Mouse (Mus musculus) layer of hippocampus, postnatal 25 days (tissue): ENCODE results near the gene Usp42. TPM values are rescaled to one million over a fixed set of nuclear protein-coding genes. Genes with fewer than 3 reads are reported as not detected.

Source experiments
- DNase-seq, 2 experiments: peaks; one replicate each; pipeline ENCODE4 v3.0.0; 2022; ENCODE audit warnings: mixed read lengths in 2 of 2, low spot score in 1 of 2; ENCODE audit errors: extremely low spot score in 1 of 2
- total RNA-seq, 2 experiments: library from RNA; stranded (reverse); gene quantifications; 2 replicates each; pipeline ENCODE4 v1.2.3; 2021

The Usp42 gene
- total RNA-seq, 2 experiments from 2014 or later = 17.0 to 26.5 TPM

- DNase-seq = peak in 1 of 2 experiments; percentile 44
These were observed 41.2 kb downstream of the Usp42 start for GRCm38 (mm10) chr5:143690926-143691325.

GRCm38 (mm10) chr5:143690392-143690791 is 41.7 kb downstream of the Usp42 start:
- DNase-seq = no peak

DNA sequence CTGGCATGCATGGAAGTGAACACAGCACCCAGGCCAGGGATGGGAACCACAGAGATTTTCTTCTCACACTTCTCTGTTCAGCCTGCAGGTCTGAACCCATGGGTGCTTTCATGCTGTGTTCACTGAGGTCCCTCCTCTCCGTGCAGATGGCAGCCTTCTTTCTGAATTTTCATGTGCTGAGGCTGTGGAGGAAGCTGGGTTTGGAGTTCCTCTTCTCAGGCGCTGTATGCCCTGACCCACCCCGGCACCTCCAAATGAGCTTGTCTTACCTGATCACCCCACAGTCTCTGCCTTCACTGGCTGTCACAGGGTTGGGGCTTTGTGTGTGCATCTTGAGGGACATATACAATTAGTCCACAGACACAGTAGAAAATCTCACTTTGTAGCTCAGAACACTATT is 44.5 kb downstream of the Usp42 start:
- DNase-seq = no peak

GRCm38 (mm10) chr5:143686456-143686855 is 45.6 kb downstream of the Usp42 start:
- no peak for DNase-seq

- no peak for DNase-seq
These were observed 47.1 kb downstream of the Usp42 start for GRCm38 (mm10) chr5:143684911-143685390.

- no peak for DNase-seq
These were observed 48.4 kb downstream of the Usp42 start for GRCm38 (mm10) chr5:143683696-143684095.

GRCm38 (mm10) chr5:143679654-143680053 is 52.4 kb downstream of the Usp42 start:
- no peak for DNase-seq

- no peak for DNase-seq
These were observed 53.3 kb downstream of the Usp42 start for GRCm38 (mm10) chr5:143678634-143679271.

DNA sequence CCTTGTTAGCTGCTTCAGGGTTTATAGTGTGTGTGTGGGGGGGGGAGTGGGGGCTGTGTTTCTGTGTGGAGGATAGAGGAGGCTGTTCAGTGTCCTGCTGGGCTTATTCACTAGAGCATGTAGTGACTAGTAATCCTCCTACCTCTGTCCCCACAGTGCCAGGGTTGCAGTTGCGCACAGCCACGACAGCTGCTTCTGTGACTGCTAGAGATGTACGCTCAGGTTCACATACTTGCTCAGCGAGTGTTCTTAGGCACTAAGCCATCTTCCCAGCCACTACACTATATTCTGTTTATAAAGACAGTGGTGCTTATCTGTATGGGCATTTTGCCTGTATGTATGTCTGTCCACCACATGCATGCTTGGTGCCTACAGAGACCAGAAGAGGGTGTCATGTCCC is 54.7 kb downstream of the Usp42 start:
- DNase-seq = no peak

DNA sequence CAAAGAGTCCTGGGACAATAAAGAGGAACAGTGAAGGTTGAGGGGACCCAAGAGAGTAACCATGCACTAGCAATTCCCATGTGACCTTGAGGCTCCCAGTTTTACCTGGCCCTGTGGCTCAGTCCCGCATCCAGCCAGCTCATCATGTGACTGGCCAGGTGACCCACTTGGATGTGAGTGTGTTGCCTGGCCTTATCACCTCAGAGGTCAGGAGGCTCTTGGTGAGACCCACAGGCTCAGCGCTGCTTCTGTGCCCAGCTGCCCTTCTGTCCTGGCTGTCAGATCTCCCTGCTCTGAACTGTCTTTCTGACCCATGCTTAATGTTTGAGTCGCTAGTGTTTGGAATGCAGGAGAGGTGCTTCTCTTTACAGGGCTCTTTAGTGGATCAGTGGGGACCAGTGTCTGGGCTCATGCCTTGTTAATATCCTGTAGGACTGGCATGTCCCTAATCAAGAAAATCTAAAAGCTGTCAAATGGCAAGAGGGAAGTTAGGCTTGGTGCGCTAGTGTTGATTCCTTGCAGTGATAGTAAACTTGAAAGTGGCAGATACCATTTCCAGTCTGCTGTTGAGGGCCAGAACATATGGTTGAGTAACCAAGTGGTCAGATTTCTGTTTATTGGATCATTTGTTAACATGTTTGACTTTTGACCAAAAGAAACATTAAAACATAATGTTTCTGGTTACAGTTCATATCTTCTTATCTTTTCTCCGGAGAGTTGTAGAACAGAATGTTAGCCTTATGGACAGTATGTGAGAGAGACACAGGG is 55.7 kb downstream of the Usp42 start:
- no peak for DNase-seq

DNA sequence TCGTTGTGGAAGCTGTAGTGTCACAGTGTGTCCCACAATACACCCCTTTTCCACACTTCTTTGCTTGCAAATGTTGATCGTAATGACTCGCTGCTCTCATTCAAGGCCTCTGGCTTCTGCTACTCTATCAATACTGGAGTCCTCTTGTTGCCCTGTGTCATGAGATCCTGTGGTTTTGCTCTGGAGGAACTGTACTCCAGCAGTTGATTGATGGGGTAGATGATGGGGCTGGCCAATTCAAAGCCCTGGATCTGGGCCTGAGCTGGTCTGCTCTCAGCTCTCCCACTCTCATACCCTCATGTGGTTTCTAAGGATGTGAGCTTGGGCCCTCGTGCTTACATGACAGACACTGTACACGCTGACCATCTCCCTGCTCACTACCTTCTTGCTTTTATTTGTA is 57.5 kb downstream of the Usp42 start:
- DNase-seq = no peak

DNA sequence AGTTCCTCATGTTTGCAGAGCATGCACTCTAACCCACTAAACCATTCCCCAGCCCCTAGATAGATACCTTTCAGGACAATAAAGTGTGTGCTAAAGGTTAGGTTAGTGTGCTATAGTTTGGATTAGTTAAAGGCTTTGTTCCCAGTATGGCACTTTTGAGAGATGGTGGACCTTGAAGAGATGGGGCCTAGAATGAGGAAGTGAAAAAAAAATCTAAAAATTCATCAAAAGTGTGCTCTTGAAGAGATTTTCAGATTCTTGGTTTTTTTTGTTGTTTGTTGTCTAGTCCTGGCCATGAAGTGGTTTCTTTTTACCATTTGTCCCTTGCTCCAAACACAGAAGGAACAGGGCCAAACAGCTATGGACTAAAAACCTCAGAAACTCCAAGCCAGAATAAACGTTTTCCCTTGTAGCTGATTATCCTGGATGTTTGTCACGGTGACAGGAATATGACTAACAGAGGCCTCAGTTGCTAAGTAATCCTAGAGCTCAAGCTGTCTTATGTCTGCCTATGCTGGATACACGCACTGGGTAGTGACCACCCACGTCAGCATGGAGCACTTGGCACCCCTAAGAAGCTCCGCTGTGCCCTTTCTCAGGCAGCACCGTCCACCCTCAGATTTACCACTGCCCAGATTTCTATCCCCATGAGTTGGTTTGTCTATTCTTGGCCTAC is 61.2 kb downstream of the Usp42 start:
- no peak for DNase-seq

- DNase-seq = no peak
These were observed 62.2 kb downstream of the Usp42 start for GRCm38 (mm10) chr5:143669839-143670238.

DNA sequence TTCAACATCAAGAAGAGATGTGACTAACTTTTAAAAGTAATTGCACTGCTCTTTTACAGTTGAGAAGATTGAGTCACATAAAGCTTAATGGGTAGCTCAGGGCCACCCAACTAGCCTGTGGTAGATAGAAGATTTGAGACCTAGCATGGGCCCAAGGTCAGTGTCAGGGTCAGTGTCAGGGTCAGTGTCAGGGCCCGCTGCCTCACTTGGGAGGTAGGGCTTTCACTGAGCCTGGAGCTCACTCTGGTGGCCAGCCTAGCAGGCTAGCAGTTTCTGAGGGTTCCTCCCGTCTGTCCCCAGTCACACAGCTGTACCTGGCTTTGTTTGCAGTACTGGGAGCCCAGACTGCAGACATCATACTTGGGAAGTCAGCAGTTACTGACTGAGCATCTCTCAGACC is 62.7 kb downstream of the Usp42 start:
- no peak for DNase-seq

DNA sequence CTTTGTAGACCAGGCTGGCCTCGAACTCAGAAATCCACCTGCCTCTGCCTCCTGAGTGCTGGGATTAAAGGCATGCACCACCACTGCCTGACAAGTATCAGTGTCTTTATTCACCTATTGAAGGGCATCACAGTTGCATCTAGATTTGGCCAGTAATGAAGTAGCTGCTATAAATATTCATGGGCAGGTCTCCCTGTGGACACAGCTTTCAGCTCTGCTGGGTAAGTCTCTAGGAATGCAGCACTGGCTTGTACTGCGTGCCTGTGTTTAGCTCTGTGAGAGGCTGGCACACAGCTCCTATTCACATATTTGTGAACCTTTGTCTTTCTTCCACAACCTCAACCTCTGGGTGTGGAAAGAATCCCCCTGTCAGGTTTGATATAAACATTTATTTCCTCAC is 63.2 kb downstream of the Usp42 start:
- no peak for DNase-seq

DNA sequence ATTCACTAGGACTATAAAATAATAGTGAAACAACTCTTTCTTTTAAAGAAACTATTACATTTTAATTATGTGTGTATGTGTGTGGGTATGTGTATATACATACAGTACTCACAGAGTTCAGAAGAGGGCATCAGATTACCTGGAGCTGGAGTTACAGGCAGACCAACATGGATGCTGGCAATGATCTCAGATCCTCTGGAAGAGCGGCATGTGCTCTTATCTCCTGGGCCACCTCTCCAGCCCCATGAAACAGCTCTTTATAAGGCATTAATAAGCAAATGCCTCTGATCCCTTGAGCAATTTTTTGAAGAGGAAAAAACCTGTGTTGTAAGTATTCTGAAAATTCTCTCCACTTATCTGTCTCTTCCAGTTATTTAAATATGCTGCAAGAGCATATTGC is 66.1 kb downstream of the Usp42 start:
- DNase-seq = no peak

DNA sequence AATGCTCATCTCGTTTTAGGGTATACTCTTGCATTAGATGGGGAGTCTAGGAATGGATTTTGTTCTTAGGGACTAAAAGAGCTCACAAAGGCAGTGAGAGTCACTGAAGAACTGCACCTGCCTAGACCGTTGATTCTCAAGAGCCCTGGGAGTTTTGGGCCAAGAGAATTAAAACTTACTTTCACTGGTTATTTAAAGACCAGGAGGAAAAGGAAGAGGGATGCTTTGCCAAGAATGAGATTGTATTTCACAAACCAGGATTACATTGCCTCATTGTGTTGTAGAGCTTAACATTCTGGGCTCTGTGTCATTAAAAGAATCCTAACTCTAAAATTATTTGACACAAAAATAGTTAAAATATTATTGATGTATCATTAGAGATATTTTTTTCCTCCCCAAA is 66.5 kb downstream of the Usp42 start:
- no peak for DNase-seq

DNA sequence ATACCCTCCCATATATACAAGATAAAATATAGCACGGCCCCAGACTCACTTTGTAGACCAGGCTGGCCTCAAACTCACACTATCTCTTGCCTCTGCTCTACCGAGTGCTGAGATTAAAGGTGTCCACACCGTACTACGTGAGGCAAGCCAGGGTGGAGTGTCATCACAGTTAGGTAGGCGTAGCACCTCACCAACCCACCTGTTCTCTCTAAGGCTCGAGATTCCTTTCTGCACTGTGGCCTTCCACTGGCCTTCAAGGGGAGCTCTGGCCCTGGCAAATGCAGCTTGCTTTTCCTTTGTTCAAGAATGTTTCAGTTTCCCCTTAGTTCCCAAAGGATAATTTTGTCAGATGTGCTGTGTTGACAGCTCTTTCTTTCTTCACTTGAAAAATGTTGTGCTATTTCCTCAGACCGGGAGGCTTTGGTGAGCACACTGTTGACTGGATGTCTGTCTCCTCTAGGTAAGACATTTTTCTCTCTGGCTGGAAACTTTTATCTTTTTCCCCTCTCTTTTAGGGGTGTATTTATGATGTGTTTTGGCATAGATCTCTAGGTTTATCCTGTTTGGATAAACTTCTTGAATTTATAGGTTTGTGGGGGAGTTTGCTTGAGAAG is 68.9 kb downstream of the Usp42 start:
- DNase-seq = no peak
